Comparison of ENCODE assay signal across 11 mouse cellular contexts in genomic region chr1:69691946-69692345, GRCm38 (mm10).
"Had no signal": no experiment of that assay in that cellular context is flagged by ENCODE, and none has a peak within 500 bp of the region (broad histone marks: within the 10 kb centered on the region; RNA-seq: fewer than 3 reads in every experiment).

No protein-coding gene starts in this region.

- DNase-seq: kidney, adult 2 months; kidney, postnatal 25 days; layer of hippocampus, postnatal 36 days; liver, postnatal 0 days; lung, embryonic 14.5 days; thymus, adult 18-20 months; thymus, postnatal 14 days; thymus, postnatal 4 days had no signal

- ATAC-seq: liver, postnatal 0 days; lung, postnatal 0 days; midbrain, embryonic 13.5 days; midbrain, embryonic 16.5 days had no signal
